Mouse (Mus musculus): ENCODE measurements around the gene Cadps2.

- TF ChIP-seq POLR2A (IDR thresholded peaks at IDR 0.05; ENCODE audit: low read depth, low read length) (no peak), CTCF (IDR thresholded peaks at IDR 0.05; ENCODE audit: borderline replicate concordance, insufficient read depth, low read length) (no peak)
Measured at GRCm38 (mm10) chr6:23353480-23353879, 485.7 kb downstream of the Cadps2 start.
